Mouse (Mus musculus) kidney, embryonic 14.5 days (tissue): ENCODE results near the gene Dnah12. TPM values are rescaled to one million over a fixed set of nuclear protein-coding genes. Genes with fewer than 3 reads are reported as not detected.

Experiments
- ATAC-seq: fragments of 200-750 bp; cut with Nextera tagmentation; 2 replicates; pipeline ENCODE4 v1.8.0; 2017; ENCODE audit warnings: moderate number of reproducible peaks, mild to moderate bottlenecking, moderate TSS enrichment, moderate library complexity; ENCODE audit not compliant: low FRiP score, low TSS enrichment
- H3K27ac ChIP-seq: fragments of 300-500 bp; sonication (generic); 2 replicates; pipeline ENCODE4 v1.5.1; 2014; ENCODE audit warnings: low read depth, mild to moderate bottlenecking, low read length, moderate library complexity, mixed read lengths
- H3K27me3 ChIP-seq: fragments of 300-500 bp; sonication (generic); 2 replicates; pipeline ENCODE4 v1.6.1; 2014; ENCODE audit warnings: mild to moderate bottlenecking, low read length; ENCODE audit not compliant: control insufficient read depth, insufficient read depth
- H3K36me3 ChIP-seq: fragments of 300-500 bp; sonication (generic); 2 replicates; pipeline ENCODE4 v1.6.1; 2014; ENCODE audit warnings: low read length, mixed read lengths; ENCODE audit not compliant: control insufficient read depth, insufficient read depth
- H3K4me1 ChIP-seq: fragments of 300-500 bp; sonication (generic); 2 replicates; pipeline ENCODE4 v1.6.1; 2014; ENCODE audit warnings: low read length, mixed read lengths; ENCODE audit not compliant: control insufficient read depth, insufficient read depth
- H3K4me2 ChIP-seq: fragments of 300-500 bp; sonication (generic); replicated peaks from 2 replicates; pipeline ENCODE4 v1.6.1; 2014; ENCODE audit warnings: low read depth, mild to moderate bottlenecking, low read length
- H3K4me3 ChIP-seq: fragments of 300-500 bp; sonication (generic); 2 replicates; pipeline ENCODE4 v1.5.1; 2014; ENCODE audit warnings: mild to moderate bottlenecking, low read length
- H3K9ac ChIP-seq: fragments of 300-500 bp; sonication (generic); 2 replicates; pipeline ENCODE4 v1.6.1; 2014; ENCODE audit warnings: low read depth, mild to moderate bottlenecking, low read length, moderate library complexity
- H3K9me3 ChIP-seq: fragments of 300-500 bp; sonication (generic); 2 replicates; pipeline ENCODE4 v1.6.1; 2016; ENCODE audit warnings: low read length; ENCODE audit not compliant: control insufficient read depth
- WGBS: fragments of 180-500 bp; shearing (Covaris S2); extraction: QIAGEN DNeasy Blood & Tissue Kit; methylation state at CpG from one replicate; pipeline ENCODE4 v1.1.7; 2014; 5-methylcytosine and 5-hydroxymethylcytosine counted together
- polyA plus RNA-seq: library from polyadenylated mRNA; unstranded; fragments of >200 nt; fragmentation: Nextera tagmentation; extraction: Ambion mirVana; gene quantifications from 2 replicates; pipeline ENCODE4 v1.2.1, GENCODE M21; 2014

Gene Dnah12
- polyA plus RNA-seq, 1 experiment from 2014 or later = 0.01 TPM

- Histone ChIP-seq H3K36me3 (no peaks in the 10 kb centered on the region), H3K9me3 (no peaks in the 10 kb centered on the region), H3K4me3 (no peak overlapping the region), H3K4me2 (no peak overlapping the region), H3K27ac (no peak overlapping the region), H3K9ac (no peak overlapping the region), H3K27me3 (no peaks in the 10 kb centered on the region), H3K4me1 (no peaks in the 10 kb centered on the region)
- ATAC-seq = no peak
- 79% methylated on average over 2 of the region's 2 CpGs for WGBS
Measured at GRCm38 (mm10) chr14:26826020-26826419, 132.9 kb downstream of the Dnah12 start.

- no peak for ATAC-seq
- H3K4me2 ChIP-seq = no peak overlapping the region
- no peaks in the 10 kb centered on the region for H3K36me3 ChIP-seq
- H3K9me3 ChIP-seq = no peaks in the 10 kb centered on the region
- H3K27ac ChIP-seq = no peak overlapping the region
- H3K4me3 ChIP-seq = no peak overlapping the region
- 78% methylated on average over 8 of the region's 8 CpGs for WGBS
- no peaks in the 10 kb centered on the region for H3K27me3 ChIP-seq
- H3K4me1 ChIP-seq = no peaks in the 10 kb centered on the region
- H3K9ac ChIP-seq = no peak overlapping the region
Measured at GRCm38 (mm10) chr14:26853053-26853452, 160.0 kb downstream of the Dnah12 start.

DNA sequence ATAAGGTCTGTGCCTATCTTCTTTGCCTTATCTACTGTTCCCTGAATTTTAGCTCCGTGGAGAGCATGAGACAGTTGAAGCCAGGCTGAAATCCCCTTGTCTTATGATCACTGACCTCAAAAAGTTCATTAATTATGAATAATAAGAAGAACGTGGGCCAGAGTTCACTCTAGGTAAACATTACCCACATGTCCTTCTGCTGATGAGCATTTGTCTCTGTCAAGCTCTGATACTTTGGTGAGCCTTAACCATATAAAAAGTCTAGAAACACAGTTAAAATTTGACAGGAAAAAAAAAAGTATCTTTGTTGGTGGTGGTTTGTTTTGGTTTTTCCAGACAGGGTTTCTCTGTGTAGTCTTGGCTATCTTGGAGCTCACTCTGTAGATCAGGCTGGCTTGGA is 161.0 kb downstream of the Dnah12 start:
- Histone ChIP-seq H3K27ac (no peak overlapping the region), H3K4me2 (no peak overlapping the region), H3K4me3 (no peak overlapping the region), H3K36me3 (no peaks in the 10 kb centered on the region), H3K9ac (no peak overlapping the region), H3K4me1 (no peaks in the 10 kb centered on the region), H3K27me3 (no peaks in the 10 kb centered on the region), H3K9me3 (no peaks in the 10 kb centered on the region)
- ATAC-seq = no peak
- 63% methylated on average over 2 of the region's 2 CpGs for WGBS

- H3K27me3 ChIP-seq = no peaks in the 10 kb centered on the region
- no peak overlapping the region for H3K27ac ChIP-seq
- ATAC-seq = no peak
- no peak overlapping the region for H3K4me3 ChIP-seq
- H3K4me2 ChIP-seq = no peak overlapping the region
- no peaks in the 10 kb centered on the region for H3K4me1 ChIP-seq
- 70% methylated on average over 2 of the region's 2 CpGs for WGBS
- no peak overlapping the region for H3K9ac ChIP-seq
- no peaks in the 10 kb centered on the region for H3K36me3 ChIP-seq
- H3K9me3 ChIP-seq = no peaks in the 10 kb centered on the region; the same call in 1 of the 2 replicates
Measured at GRCm38 (mm10) chr14:26858364-26858763, 165.3 kb downstream of the Dnah12 start.

- Histone ChIP-seq H3K9me3 (no peaks in the 10 kb centered on the region; the same call in 1 of the 2 replicates), H3K9ac (no peak overlapping the region), H3K4me2 (no peak overlapping the region), H3K27me3 (no peaks in the 10 kb centered on the region), H3K36me3 (no peaks in the 10 kb centered on the region), H3K4me1 (no peaks in the 10 kb centered on the region), H3K4me3 (no peak overlapping the region), H3K27ac (no peak overlapping the region)
- ATAC-seq = no peak
- WGBS = 93% methylated on average over 3 of the region's 3 CpGs
Measured at GRCm38 (mm10) chr14:26859024-26859423, 165.9 kb downstream of the Dnah12 start.

DNA sequence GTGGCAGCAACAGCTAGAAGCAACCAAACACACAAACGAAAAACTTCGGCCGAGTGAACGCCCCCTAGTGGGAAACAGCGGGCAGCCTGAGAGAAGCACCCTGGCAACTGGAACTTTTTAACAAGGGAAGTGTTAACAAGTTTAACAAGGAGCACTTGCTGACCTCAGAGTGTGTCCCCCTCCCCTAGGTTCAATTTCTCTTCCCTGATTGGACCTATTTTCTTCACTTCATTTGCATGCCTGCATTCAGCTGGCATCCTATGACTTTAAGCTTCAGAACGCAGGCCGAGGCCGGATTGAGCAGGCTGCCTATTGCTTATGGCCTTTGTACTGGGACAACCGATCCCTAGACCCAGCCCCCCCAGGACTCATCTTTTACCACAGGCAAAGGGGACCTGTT is 174.3 kb downstream of the Dnah12 start:
- no peak overlapping the region for H3K4me3 ChIP-seq
- no peaks in the 10 kb centered on the region for H3K36me3 ChIP-seq
- H3K4me2 ChIP-seq = no peak overlapping the region
- H3K9me3 ChIP-seq = no peaks in the 10 kb centered on the region
- H3K4me1 ChIP-seq = no peaks in the 10 kb centered on the region
- H3K9ac ChIP-seq = no peak overlapping the region
- 80% methylated on average over 9 of the region's 9 CpGs for WGBS
- H3K27ac ChIP-seq = no peak overlapping the region
- ATAC-seq = no peak
- H3K27me3 ChIP-seq = no peaks in the 10 kb centered on the region

- Histone ChIP-seq H3K4me2 (no peak overlapping the region), H3K4me3 (no peak overlapping the region), H3K27ac (no peak overlapping the region), H3K4me1 (no peaks in the 10 kb centered on the region), H3K9me3 (no peaks in the 10 kb centered on the region), H3K27me3 (no peaks in the 10 kb centered on the region), H3K36me3 (no peaks in the 10 kb centered on the region), H3K9ac (no peak overlapping the region)
- WGBS = 75% methylated on average over 5 of the region's 5 CpGs
- no peak for ATAC-seq
Measured at GRCm38 (mm10) chr14:26868299-26868698, 175.2 kb downstream of the Dnah12 start.

DNA sequence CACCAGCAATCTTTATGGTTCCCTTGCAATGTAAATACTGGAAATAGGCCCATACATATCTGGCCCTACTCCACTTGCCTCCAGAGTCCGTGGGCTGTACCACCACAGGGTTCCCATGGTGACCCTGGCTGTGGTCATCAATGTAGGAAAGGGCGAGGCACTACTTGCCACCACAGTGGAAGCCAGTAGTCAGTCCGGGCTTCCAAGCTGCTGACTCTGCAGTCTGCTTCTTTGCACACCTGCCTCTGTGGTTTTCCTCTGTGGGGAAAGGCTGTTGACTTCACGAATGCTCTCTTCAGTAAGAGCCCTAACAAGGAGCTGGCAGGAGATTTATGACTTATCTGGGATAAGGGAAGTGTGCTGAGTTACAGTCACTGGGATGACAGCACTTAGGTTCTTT is 185.7 kb downstream of the Dnah12 start:
- H3K4me2 ChIP-seq = no peak overlapping the region
- H3K27ac ChIP-seq = no peak overlapping the region
- 68% methylated on average over 4 of the region's 4 CpGs for WGBS
- no peaks in the 10 kb centered on the region for H3K36me3 ChIP-seq
- no peaks in the 10 kb centered on the region for H3K9me3 ChIP-seq
- H3K9ac ChIP-seq = no peak overlapping the region
- no peaks in the 10 kb centered on the region for H3K4me1 ChIP-seq
- no peak for ATAC-seq
- H3K27me3 ChIP-seq = no peaks in the 10 kb centered on the region
- no peak overlapping the region for H3K4me3 ChIP-seq

DNA sequence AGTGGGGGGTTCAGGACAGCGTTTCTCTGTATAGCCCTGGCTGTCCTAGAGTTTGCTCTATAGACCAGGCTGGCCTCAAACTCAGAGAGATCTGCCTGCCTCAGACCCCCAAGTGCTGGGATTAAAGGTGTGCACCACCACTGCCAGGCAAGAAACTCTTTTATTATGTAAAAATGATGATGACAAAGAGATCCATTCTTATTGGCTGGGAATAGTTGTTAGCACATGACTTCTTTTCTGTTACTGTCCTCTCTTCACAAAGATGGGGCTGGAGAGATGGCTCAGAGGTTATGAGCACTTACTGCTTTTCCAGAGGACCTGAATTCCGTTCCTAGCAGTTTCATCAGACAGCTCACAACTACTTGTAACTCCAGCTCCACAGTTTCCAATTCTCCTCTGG is 186.9 kb downstream of the Dnah12 start:
- no peak overlapping the region for H3K4me3 ChIP-seq
- no peak overlapping the region for H3K9ac ChIP-seq
- no peak overlapping the region for H3K27ac ChIP-seq
- H3K27me3 ChIP-seq = no peaks in the 10 kb centered on the region
- H3K36me3 ChIP-seq = no peaks in the 10 kb centered on the region
- ATAC-seq = no peak
- no peaks in the 10 kb centered on the region for H3K9me3 ChIP-seq
- 81% methylated on average over 2 of the region's 2 CpGs for WGBS
- H3K4me1 ChIP-seq = no peaks in the 10 kb centered on the region
- H3K4me2 ChIP-seq = no peak overlapping the region

DNA sequence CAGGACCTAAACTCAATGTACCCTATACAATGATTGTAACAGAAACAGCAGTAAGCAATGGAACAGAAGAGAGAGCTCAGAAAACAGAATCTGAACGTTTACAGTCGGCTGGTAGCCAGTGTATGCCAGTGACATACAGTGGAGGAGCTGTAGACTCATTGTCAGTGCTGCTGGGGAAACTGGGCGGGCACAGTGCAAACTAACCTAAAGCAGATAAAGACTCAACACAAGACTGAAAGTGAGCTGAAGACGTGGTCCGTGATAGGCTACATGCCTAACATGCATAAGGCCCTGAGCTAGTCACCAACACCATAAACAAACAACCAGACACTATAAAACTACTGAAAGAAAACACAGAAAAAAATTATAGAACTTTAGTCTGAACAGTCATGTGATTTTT is 188.6 kb downstream of the Dnah12 start:
- Histone ChIP-seq H3K4me3 (no peak overlapping the region), H3K4me1 (no peaks in the 10 kb centered on the region), H3K9me3 (no peaks in the 10 kb centered on the region), H3K9ac (no peak overlapping the region), H3K27me3 (no peaks in the 10 kb centered on the region), H3K36me3 (no peaks in the 10 kb centered on the region), H3K4me2 (no peak overlapping the region), H3K27ac (no peak overlapping the region)
- 89% methylated on average over 5 of the region's 5 CpGs for WGBS
- no peak for ATAC-seq
